Mouse (Mus musculus): ENCODE data around the gene Ntm.

The Ntm gene

DNA sequence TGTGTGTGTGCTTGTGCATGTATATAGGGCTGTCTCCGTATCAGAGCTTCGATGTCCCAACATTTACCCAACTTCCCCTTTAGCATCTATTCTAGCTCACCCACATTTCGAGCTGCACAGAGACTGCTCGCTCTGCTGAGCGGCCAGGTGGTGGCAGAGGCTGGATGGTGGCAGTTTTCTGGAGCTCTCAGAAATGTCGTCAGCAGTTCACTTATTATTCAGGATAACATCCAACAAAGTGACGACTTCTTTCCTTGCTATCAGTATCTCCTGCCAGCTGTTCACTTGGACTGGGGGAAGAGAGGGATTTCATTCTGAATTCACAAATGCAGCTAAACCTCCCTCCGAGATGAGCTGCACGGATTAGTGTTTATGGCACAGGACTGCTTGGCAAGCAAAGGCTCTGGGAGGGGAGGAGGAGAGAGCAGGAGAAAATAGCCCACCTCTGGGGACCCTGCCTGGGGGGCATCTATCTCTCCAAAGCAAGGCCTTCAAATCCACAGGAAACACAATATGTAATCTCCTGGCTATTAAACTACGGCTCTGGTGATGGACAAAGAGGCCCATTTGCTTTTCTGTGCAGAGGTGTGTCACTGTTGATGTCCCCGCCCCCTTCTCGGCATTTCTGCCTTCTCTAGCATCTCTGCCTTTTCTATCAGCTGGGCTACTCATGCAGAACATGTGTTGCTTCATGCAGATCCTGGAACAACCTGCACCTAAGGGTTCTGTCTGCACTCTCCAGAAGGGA is 159.8 kb downstream of the Ntm start:
- no peak for DNase-seq (ENCODE audit: low read depth in 2 of 2, low spot score in 2 of 2)

DNA sequence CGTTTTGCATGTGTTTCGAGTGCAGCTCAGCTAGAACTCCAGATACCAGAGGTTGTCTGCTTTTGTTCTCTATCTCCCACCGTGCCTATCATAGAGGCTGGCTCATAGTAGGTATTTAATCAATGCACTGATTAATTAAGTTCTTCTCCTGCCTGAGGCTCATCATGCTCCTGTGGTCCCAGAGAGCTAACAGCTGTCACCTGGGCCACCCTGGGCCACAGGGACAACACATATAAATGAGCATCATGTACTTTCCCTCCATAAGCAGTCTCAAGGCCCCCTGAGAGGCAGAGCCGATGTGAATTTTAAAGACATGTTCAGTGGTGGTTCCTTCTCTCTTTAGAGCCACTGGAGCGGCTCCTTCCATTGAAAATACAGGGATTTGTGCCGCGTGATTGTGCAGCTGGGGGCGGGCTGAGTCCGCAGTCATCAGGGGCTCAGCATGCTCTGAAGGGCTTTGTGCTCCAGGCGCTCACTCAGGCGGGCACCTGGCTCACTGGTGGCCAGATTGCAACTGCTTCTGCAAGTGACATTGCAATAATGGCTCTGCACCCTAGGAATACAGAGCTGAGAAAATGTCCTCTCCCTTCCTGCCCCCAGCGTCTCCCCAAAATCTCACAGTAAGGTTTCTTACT is 160.8 kb downstream of the Ntm start:
- DNase-seq (ENCODE audit: low read depth in 2 of 2, low spot score in 2 of 2), result no peak

DNA sequence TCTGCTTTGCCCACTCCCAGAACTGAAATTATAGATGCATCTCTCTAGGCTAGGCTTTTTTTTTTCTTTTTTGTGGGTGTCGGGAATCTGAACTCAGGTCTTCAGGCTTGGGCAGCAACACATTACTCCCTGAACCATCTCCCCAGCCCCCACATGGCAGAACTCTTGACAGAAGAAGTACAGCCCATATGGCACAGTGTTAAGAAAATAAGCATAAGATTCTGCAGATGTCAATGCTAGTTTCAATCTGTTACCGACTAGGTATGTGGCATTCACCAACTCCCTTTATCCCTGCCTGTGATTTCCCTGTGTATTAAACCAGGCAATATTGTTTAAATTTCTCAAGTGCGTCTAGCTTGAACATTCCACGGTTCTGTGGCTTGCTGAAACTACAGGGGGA is 166.7 kb downstream of the Ntm start:
- no peak for DNase-seq (ENCODE audit: low read depth in 2 of 2, low spot score in 2 of 2)

DNA sequence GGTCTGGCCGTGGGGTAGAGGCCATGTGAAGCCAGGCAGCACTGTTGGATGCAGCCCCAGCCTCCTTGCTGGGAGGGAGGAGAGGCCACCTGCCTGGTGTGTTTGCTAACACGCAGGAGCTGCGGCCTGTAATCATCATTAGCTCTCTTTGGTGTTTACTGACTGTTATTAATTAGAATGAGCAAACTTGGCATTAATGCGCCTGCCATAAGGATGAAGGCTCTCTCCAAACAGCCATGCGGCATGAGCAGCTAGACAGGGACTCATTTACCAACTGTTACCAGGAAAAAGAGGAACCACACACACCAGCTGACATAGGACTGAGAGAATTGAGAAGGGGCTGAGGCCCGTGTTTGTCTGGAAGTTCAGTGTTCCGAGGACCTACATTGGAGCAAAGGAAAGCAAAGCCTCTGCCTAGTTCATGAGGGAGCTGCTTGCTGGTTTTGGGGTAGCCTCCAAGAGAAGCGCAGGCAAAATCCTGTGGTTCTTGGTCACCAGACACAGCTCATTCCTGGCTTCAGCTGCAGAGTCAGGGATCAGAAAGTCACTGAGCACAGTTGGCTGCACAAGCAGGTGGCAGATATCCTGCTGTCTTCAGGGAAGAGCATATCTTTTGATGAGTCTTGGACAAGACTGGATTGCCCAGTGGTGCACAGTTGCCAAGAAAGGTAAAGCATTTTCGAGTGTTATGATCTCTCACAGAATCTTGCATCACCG is 171.6 kb downstream of the Ntm start:
- DNase-seq (ENCODE audit: low read depth in 2 of 2, low spot score in 2 of 2), result no peak

DNA sequence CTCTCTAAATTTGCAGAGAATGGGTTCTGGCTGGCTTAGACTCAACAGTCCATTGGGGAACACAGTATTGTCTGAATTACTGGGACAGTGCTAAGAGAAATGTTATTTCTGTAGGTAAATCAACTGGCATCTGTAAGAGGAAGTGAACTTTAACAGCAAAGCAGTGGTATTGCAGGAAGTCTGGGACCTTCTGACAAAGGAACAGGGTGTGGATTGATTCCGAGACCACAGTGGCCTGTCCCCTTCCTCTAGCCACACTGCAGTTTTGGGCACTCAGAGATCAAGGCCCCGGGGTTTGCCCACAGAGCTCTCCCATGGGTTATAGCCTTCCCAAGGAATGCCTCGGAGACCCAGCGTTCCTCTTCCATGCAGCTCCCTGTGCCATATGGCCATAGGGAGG is 172.9 kb downstream of the Ntm start:
- DNase-seq (ENCODE audit: low read depth in 2 of 2, low spot score in 2 of 2), result no peak

DNA sequence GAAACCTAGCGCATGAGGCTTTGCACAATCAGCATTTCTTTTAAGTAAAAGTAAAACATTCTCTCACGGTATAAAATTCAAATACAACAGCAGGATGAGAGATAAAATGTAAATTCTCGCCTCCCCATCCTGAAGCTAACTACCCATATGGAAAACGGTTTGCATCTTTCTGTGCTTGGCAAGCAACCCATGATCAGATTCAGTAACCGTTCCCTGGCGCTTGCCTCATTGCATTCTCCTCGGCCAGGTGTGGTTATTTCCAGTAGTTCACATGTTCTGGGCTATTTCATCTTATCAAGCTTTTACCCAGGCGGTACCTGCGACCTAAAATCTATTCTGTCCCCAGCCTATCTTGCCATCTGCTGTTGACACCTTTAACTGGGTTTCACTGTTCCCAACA is 174.1 kb downstream of the Ntm start:
- DNase-seq (ENCODE audit: low read depth in 2 of 2, low spot score in 2 of 2), result no peak

DNA sequence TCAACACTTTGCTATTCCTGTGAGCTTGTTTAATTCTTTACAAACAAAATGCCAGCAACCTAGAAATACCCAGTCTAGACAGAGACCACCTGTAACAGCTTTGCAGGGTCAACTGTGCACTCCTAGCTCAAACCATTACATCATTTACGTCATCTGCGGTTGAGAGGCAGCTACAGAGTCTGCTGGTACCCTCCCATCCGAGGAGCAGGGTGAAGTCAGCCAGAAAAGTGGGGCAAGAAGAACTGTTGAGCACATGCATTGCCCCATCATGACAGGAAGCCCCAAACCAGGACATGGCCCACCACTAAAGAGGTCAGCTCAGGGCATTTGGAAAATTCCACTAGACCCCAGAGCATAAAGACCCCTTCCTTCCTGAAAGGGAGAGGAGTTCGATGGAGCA is 175.5 kb downstream of the Ntm start:
- no peak for DNase-seq (ENCODE audit: low read depth in 2 of 2, low spot score in 2 of 2)

DNA sequence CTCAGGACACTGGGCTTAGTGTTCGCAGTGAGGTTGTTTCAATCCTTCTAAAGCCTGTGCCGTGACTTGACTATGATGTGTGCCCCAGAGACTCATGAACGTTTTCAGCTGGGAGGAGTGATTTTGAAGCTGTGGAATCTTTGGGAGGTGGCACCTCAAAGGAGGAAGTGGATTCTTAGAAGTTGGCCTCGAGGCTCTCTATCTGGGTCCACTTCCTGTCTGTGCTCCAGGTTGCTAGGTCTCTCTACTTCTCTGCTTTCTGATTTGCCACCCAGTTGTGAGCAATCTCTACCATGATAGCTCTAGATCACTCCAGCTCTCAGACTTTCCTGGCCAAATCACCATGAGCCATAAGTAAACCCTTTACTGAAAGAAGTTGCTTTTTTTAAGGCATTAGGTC is 180.2 kb downstream of the Ntm start:
- no peak for DNase-seq (ENCODE audit: low read depth in 2 of 2, low spot score in 2 of 2)

DNA sequence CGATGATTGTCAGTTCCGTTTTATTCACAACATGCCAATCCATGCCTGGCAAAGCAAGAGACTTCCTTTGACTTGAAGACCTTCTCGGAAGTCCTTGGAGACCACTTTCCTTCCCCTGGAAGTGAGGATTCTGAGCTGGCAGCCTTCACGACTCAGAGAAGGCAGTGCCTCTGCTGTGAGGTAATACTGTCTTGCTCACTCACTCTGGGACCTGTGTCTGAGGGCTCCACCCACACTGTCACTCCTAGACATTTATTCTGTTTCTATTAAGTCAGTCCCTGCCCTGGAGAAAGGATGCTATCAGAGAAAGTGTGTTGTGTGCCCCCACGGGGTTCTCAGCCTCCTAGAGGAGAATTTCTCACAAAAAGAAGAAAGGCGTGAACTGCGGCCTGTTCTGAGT is 183.2 kb downstream of the Ntm start:
- no peak for DNase-seq (ENCODE audit: low read depth in 2 of 2, low spot score in 2 of 2)

DNA sequence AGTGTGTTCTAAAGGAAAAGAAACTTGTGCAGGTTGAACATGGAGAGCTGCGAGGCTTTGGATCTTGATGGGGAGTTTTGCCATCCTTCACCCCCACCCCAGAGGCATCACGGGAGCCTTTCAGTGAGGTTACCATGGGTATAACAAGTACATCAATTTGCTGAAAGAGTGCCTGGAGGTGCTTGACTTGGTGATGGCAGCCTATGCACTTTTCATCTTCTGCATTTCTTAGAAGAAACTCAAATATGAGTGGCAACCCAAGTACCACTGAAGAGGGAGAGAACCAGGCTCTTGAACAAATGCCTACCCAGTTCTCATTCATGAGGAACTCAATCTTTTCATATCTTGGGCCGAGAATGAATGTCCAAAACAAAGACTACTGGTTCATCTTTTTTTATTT is 186.0 kb downstream of the Ntm start:
- no peak for DNase-seq (ENCODE audit: low read depth in 2 of 2, low spot score in 2 of 2)

DNA sequence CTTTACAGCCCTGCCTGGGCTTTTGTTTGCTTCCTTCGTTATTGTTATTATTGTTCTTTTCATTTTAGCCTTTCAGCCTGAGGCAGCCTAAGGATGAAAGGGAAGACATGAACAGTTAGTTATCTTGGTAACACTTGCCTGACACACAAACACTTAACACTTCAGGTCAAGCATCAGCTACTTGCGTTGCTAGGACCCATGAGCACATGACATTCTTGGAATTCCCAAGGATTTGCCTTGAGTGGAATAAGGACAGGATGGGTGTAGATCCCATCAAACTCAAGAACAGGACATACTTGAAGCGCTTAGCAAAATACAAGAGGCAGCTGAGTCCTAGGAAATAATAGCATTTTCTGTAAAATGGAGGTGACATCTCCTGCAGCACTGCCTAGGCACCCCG is 186.4 kb downstream of the Ntm start:
- DNase-seq (ENCODE audit: low read depth in 2 of 2, low spot score in 2 of 2), result no peak

DNA sequence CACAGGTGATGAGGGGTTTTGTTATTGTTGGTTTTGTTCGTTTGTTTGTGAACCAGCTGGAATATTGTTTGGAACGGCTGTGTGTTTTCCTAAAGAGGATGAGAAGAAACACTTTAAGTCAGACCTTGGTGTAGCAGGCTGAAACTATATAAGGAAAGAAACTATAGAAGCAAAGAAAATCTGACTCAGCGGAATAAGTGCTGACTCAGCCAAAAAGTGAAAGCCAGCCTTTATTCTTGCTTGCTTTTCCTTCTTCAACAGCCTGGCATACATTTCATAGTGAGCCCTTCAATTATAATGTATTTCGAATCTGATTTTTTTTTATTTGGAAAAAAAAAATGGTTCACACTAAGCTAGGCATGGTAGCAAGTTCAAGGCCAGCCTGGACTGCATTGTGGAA is 186.9 kb downstream of the Ntm start:
- no peak for DNase-seq (ENCODE audit: low read depth in 2 of 2, low spot score in 2 of 2)

DNA sequence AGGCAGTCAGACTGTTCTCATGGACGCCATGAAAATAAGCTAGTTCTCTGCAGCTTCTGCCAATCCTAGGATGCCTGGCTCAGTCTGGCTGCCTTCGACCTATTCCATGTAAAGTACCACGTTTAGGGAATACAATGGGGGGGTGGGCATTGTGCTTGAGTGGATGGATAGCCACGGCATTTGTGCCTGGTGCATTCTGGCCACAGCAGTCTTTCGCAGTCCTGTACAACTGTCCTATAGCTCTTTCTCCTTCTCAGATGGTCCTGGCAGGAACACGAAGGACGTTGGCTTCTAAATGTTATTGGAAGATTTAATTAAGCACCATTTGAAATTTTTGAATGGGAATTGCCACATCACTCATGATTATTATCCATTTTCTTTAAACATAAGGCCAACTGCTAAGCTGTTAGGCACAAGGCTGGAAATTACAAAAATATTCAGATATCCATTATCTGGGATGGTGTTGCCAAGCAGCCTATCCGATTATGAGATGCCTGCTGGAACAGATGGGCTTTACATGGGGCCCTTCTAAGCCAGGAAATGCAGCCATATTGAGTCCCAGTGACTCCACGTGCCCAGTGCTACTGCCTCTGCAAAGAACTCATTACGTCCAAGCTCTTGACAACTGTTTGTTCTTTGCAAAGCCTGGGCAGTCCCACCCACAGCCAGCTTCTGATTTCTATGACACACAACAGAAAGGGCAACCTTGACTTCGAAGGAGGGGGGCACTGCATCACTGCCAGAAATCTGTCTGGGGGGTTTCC is 190.1 kb downstream of the Ntm start:
- no peak for DNase-seq (ENCODE audit: low read depth in 2 of 2, low spot score in 2 of 2)

DNA sequence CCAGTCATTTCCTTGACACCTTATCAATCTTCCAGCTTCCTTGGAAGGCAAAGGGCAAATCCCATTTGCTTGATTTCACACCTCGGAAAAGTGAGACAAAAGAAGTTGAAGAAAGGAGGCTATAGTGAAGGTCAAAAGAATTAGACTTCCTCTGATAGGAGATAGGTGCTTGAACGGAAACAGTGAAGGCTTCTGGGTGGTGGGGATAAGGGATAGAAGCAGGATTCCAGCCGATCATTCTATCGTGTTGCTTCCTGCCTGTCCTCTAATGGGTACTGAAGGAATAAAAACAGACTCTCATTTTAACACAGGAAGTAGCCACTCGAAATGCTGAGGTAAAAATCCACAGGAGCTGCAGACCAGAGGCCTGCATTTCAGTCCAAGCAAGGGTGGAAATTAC is 191.1 kb downstream of the Ntm start:
- no peak for DNase-seq (ENCODE audit: low read depth in 2 of 2, low spot score in 2 of 2)

DNA sequence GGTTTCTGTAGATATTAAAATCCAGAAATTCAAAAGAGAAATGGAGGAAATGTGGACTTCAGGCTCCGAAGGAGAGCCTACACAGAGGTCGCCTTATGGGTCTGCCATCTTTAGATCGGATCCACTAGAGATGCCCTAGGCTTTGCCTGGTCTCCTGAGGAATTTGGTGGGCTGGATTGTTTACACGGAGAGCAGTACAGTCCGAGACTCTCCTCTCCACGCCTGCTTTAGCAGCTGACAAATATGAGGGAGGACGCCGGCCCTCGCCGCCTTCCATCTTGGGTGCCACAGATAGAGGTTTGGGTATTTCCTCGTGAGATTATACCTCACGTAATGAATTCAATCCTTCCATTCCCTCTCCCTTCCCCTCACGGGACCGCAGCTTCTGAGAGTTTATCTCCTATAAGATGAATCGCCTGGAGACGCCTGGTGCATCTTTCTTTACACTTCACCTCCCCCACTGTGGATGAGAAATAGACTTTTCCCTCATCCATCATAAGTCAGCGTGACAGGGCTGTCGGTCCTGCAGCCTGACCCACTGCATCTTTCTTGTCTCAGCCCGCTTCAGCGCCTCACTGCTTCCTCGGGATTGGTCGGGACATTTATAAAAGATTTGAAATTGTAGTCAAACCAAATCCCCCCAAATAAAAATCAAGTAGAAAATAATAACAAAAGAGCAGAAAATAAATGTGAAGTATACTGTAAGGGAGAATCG is 191.7 kb downstream of the Ntm start:
- no peak for DNase-seq (ENCODE audit: low read depth in 2 of 2, low spot score in 2 of 2)

DNA sequence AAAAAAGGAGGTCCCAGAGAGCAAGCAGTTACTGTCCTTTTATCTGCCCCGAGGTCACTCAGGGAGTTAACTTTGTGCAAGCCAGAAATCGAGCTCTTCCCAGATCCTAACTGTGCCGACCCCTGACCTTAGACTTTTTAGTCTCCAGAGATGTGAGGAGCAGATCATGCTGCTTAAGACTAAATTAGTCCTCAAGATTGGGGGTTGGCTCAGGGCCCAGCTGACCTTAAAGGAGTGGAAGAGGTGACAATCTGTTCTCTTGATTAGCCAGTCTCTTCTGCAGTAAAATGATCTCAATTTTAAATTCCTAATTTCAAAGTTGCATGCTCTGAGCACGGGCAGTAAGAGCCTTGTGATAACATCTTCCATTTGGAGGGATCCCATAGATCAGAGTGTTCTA is 193.6 kb downstream of the Ntm start:
- DNase-seq (ENCODE audit: low read depth in 2 of 2, low spot score in 2 of 2), result no peak

DNA sequence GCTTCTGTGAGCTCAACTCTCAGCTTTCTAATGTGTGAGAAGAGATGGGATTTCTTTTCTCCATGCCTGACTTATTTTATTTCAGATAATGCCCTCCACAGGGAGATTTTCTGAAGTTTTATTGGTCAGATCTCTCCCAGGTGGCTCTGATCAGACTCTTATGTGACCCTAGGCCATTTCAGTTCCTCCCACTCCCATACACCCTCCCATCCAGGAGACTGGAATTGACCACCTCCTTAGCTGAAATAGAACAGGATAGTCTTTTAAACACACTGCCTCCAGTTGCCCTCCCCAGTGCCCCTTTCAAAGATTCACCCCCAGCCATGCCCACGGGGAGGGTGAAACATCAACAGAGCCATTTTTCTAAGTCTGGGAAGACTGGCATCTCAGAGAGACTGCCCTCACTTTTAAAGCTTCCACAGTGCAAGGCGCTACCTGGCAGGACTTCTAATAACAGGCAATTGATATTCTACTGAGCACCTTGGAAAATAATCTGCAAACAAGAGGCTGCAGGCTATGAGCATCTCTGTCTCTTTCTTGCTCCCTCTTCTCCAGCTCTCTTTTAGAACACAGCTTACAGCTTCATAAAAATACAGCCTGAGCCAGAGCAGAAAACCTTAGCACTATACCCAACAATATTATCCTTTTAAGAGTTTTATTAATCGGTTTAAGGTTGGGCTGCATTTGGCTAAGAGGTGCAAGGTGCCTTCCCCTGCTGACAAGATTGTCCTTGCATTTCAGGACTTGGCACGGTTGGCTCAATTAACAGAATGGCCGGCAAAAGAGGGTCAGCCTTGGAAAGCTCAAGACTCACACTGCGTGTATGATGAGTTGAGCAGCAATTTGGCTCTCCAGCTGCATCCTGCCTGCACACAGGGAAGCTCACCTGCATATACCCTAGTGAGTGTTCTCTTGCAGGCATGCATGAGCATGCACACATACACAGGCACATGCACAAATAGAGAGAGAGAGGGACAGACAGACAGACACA is 196.7 kb downstream of the Ntm start:
- no peak for DNase-seq (ENCODE audit: low read depth in 2 of 2, low spot score in 2 of 2)

DNA sequence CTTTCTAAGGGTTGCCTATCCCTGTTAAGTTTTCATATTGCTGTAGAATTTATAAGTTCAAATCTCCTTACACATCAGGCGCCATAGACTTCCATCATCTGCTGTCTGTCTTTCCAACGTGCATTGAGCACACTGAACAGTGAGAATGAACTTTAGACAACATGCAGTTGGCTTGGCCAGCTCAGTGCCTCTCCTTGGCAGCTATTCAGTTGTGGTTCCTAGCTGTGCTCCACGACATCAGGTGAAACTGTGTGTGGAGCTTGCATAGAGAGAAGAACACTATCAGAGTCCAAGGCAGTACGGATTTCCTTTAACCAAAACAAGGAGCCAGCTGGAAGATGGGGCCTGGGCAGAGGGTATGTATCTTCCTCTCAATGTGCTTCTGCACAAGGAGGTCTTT is 199.6 kb downstream of the Ntm start:
- no peak for DNase-seq (ENCODE audit: low read depth in 2 of 2, low spot score in 2 of 2)

DNA sequence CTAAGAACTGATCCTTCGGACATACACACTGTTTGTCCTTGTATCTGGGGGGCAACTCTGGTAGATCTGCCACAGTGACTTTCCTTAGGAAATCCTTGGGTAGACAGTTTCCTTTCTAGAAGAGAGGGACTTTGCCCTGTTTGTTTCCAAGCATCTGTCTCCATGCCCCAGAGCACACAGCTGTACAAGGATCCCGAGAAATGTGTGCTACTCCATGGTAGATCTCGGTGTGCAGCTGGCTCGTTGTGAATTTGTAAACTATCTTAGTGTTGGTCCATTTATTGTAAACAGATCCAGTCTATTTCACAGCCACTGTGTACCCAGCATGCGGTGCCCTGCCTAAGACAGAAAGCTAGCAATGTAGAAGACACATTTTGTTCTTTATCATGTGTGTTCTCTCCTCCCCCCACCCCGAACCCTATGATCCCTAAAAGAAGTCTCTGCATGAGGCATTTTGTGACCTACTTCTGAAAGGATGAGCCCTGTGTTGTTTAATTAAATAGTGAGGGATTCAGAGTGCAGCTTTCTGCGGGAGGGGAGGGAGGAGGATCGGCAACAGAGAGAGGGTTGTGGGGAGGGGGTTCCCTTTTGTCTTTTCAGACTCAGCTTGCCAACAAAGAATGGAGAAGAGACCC is 200.9 kb downstream of the Ntm start:
- DNase-seq (ENCODE audit: low read depth in 2 of 2, low spot score in 2 of 2), result no peak
